Mouse (Mus musculus) embryonic facial prominence, embryonic 14.5 days (tissue): ENCODE results near the gene Ptrh2. TPM values are rescaled to one million over a fixed set of nuclear protein-coding genes. Genes with fewer than 3 reads are reported as not detected.
A peak's percentile ranks its signal among the peaks of the same experiment; 100 is the strongest.

ENCODE experiments used
- ATAC-seq: fragments of 200-750 bp; cut with Nextera tagmentation; 2 replicates; pipeline ENCODE4 v1.8.0; 2017; ENCODE audit warnings: low read depth, moderate number of reproducible peaks, moderate TSS enrichment
- DNase-seq: peaks from one replicate; pipeline ENCODE4 v3.0.0-alpha.2; 2015; ENCODE audit warnings: low spot score
- H3K27ac ChIP-seq: fragments of 300-500 bp; sonication (generic); replicated peaks from 2 replicates; pipeline ENCODE4 v1.5.1; 2014; ENCODE audit warnings: low read depth, mild to moderate bottlenecking, low read length, moderate library complexity
- H3K27me3 ChIP-seq: fragments of 300-500 bp; sonication (generic); replicated peaks from 2 replicates; pipeline ENCODE4 v1.6.1; 2014; ENCODE audit warnings: low read length; ENCODE audit not compliant: control insufficient read depth, insufficient read depth
- H3K36me3 ChIP-seq: fragments of 300-500 bp; sonication (generic); 2 replicates; pipeline ENCODE4 v1.6.1; 2014; ENCODE audit warnings: low read length, mixed read lengths; ENCODE audit not compliant: control insufficient read depth, insufficient read depth
- H3K4me1 ChIP-seq: fragments of 300-500 bp; sonication (generic); 2 replicates; pipeline ENCODE4 v1.6.1; 2014; ENCODE audit warnings: antibody characterized with exemption, low read length; ENCODE audit not compliant: control insufficient read depth, insufficient read depth
- H3K4me2 ChIP-seq: fragments of 300-500 bp; sonication (generic); 2 replicates; pipeline ENCODE4 v1.6.1; 2014; ENCODE audit warnings: low read depth, mild to moderate bottlenecking, low read length, moderate library complexity, mixed read lengths
- H3K4me3 ChIP-seq: fragments of 300-500 bp; sonication (generic); 2 replicates; pipeline ENCODE4 v1.5.1; 2014; ENCODE audit warnings: low read depth, mild to moderate bottlenecking, low read length
- H3K9ac ChIP-seq: fragments of 300-500 bp; sonication (generic); 2 replicates; pipeline ENCODE4 v1.6.1; 2014; ENCODE audit warnings: low read depth, mild to moderate bottlenecking, low read length, moderate library complexity, mixed read lengths
- H3K9me3 ChIP-seq: fragments of 300-500 bp; sonication (generic); 2 replicates; pipeline ENCODE4 v1.6.1; 2016; ENCODE audit warnings: low read length; ENCODE audit not compliant: control insufficient read depth
- WGBS: fragments of 180-500 bp; shearing (Covaris S2); extraction: QIAGEN DNeasy Blood & Tissue Kit; methylation state at CpG from one replicate; pipeline ENCODE4 v1.1.7; 2014; 5-methylcytosine and 5-hydroxymethylcytosine counted together
- polyA plus RNA-seq: library from polyadenylated mRNA; unstranded; fragments of >200 nt; fragmentation: Nextera tagmentation; extraction: Ambion mirVana; gene quantifications from 2 replicates; pipeline ENCODE4 v1.2.1, GENCODE M21; 2014

Gene Ptrh2
- polyA plus RNA-seq, 1 experiment from 2014 or later = 26.9 TPM

DNA sequence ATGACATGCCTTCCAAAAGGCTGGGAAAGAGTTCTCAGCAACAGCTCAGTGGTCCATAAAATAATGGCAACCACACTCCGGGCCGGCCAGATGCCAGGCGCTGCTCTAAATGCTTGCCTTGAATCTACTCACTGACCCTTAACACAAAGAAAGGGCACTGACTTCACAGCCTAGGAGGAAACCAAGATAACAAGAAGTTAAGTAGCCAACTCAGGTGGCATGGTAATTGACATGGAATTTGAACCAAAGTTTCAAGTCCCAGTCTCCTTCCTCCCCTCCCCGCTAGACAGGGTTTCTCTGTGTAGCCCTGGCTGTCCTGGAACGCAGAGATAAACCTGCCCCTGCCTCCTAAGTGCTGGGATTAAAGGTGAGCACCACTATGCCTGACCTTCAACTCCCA, 4.8 kb upstream of the Ptrh2 start:
- H3K4me3 ChIP-seq = no peak overlapping the region
- H3K4me2 ChIP-seq = no peak overlapping the region
- peaks cover 11% of the 10 kb centered on the region for H3K4me1 ChIP-seq
- no peaks in the 10 kb centered on the region for H3K9me3 ChIP-seq
- H3K9ac ChIP-seq = no peak overlapping the region
- H3K27me3 ChIP-seq = no peaks in the 10 kb centered on the region
- ATAC-seq (no peak), DNase-seq (no peak)
- 81% methylated on average over 5 of the region's 5 CpGs for WGBS
- no peaks in the 10 kb centered on the region for H3K36me3 ChIP-seq
- no peak overlapping the region for H3K27ac ChIP-seq

DNA sequence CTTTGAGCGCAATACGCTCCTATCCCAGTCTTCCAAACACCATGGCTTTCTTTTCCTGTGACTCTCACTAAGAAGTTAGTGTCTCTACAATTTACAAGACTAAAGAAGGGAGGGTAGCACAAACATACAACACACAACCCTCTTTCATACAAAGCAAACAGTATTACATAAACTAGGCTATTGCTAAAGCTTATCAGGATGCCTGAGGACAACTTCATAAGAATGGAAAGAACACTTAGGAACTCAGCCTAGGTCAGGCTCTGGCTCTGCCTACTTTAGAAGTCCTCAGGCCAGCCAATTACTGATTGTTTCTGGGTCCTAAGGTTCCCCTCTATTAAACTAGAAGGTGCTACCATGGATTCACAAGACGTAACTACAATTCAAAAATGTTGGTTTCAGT, 3.1 kb upstream of the Ptrh2 start:
- H3K9me3 ChIP-seq = no peaks in the 10 kb centered on the region

DNA sequence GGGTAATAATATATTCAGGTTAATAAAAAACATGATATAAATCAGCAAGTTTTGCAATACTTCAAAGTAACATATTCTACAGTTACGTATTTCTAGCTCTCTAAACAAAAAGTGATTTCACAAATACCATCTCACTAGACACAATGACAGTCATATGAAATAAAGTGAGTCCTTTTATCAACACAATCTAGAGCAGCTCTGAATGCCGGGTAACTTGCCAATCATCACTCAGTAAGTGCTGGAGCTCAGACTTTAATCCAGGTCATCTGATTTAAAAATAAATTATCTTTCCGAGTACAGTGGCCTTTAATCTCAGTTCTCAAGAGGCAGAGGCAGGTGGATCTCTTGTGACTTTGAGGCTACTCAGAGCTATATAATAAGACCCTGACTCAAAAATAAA, 2.4 kb upstream of the Ptrh2 start:
- Histone ChIP-seq H3K9ac (no peak overlapping the region), H3K27me3 (no peaks in the 10 kb centered on the region), H3K36me3 (no peaks in the 10 kb centered on the region), H3K4me1 (peaks cover 23% of the 10 kb centered on the region), H3K9me3 (no peaks in the 10 kb centered on the region), H3K27ac (no peak overlapping the region), H3K4me3 (no peak overlapping the region), H3K4me2 (no peak overlapping the region)
- DNase-seq (no peak), ATAC-seq (no peak)
- WGBS = 83% methylated on average over 3 of the region's 3 CpGs

More for the DNA sequence above, 3.1 kb upstream of the Ptrh2 start:
- WGBS = 96% methylated on average over 3 of the region's 3 CpGs
- Histone ChIP-seq H3K4me3 (no peak overlapping the region), H3K36me3 (no peaks in the 10 kb centered on the region), H3K9ac (no peak overlapping the region), H3K4me1 (peaks cover 22% of the 10 kb centered on the region), H3K27me3 (no peaks in the 10 kb centered on the region), H3K4me2 (no peak overlapping the region), H3K27ac (no peak overlapping the region)
- no peak for ATAC-seq
- no peak for DNase-seq

DNA sequence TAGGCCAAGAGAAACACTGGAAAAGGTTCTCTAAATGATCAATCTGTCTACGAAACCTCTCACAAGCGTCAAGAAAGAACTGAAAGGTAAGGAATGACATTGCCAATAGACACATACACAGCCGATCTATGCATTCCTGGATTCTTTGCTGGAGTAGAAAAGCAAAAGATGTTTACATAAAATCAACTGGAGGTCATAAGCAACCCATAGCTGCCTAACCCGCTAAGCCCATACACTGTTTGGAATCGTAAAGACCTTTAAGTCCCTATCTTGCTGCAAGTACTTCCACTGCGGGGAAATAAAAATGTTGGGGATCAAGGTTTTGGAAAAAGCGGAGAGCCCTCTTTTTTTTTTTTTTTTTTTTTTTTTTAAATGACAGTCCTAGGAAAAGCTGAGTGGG, 924 bp upstream of the Ptrh2 start:
- H3K9ac ChIP-seq = peak overlapping the region; percentile 90
- peak overlapping the region; percentile 71 for H3K4me2 ChIP-seq
- DNase-seq = no peak
- H3K4me3 ChIP-seq = peak overlapping the region; percentile 84
- ATAC-seq = no peak
- 32% methylated on average over 7 of the region's 7 CpGs for WGBS
- peaks cover 23% of the 10 kb centered on the region for H3K4me1 ChIP-seq
- H3K9me3 ChIP-seq = no peaks in the 10 kb centered on the region
- H3K36me3 ChIP-seq = peaks cover 9% of the 10 kb centered on the region
- H3K27ac ChIP-seq = no peak overlapping the region
- H3K27me3 ChIP-seq = no peaks in the 10 kb centered on the region

DNA sequence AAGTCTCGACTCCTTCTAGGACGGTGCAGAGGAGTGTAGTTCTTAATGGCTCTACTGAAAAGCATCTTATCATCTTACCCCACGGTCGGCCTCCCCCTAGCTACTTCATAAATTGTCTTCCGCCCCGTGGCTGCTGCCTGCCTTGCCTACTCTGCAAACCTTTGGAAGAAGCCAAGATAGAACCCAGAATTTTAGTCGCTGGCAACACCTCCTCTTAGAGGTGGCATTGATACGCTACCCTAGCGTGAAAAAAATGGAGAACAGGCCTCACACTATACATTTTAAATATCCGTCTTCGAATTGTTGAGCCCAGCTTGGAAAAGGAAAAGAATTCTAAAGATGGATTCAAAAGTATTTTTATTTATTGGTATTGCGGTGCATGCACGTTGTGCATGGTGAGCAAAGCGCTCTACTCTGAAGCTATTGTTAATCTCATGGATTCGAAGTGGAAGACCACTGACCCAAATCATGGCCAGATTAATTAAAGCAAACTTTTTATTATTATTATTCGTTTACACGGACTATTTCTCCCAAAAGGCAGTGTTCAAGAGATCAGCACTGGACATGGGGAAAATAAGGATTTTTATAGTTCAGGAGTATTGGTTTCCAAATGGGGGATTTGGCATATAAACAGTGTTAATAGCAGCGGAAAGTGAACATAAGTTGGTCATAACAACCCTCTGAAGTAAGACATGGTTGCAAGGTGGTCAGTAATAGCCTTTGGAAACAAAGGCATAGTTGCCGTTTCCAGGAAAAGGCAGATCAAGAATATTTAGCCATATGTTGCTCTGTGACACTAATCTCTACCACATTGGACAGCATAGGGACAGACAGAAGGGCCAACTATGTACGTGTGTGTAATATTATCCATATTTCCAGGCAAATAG, 584 bp downstream of the Ptrh2 start:
- WGBS = 4% methylated on average over 20 of the region's 20 CpGs
- no peak for ATAC-seq
- H3K4me2 ChIP-seq = peak overlapping the region; percentile 71

DNA sequence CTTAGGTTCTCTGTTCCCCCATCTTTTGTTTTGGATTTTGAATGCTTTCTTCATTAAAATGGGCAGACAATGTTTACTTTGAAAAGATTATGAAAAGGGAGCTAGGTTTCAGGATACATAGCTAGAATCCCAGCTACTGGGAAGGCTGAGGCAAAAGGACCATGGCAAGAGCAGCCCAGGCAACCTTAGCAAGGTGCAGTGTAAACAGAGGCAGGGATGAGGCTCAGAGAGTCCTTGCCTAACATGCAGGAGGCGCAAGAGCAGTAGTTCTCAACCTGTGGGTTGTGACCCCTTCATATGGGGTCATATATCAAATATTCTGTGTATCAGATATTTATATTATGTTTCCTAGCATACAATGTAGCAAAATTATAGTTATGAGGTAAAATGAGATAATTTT, 1.6 kb downstream of the Ptrh2 start:
- H3K9me3 ChIP-seq = no peaks in the 10 kb centered on the region
- DNase-seq (no peak), ATAC-seq (no peak)
- H3K9ac ChIP-seq = 0 out of 2 replicates have a peak overlapping the region, but pooled peaks have one; percentile 90
- H3K4me2 ChIP-seq = peak overlapping the region; percentile 71
- WGBS = 93% methylated on average over 1 of the region's 1 CpGs
- no peak overlapping the region for H3K27ac ChIP-seq
- H3K4me1 ChIP-seq = peaks cover 23% of the 10 kb centered on the region
- H3K36me3 ChIP-seq = peaks cover 29% of the 10 kb centered on the region
- H3K4me3 ChIP-seq = peak overlapping the region; percentile 84
- no peaks in the 10 kb centered on the region for H3K27me3 ChIP-seq

More for the DNA sequence above, 584 bp downstream of the Ptrh2 start:
- Histone ChIP-seq H3K4me1 (peaks cover 23% of the 10 kb centered on the region), H3K27ac (peak overlapping the region; percentile 89), H3K9ac (peak overlapping the region; percentile 90), H3K36me3 (peaks cover 19% of the 10 kb centered on the region), H3K9me3 (no peaks in the 10 kb centered on the region), H3K27me3 (no peaks in the 10 kb centered on the region), H3K4me3 (peak overlapping the region; percentile 84)
- DNase-seq = no peak

DNA sequence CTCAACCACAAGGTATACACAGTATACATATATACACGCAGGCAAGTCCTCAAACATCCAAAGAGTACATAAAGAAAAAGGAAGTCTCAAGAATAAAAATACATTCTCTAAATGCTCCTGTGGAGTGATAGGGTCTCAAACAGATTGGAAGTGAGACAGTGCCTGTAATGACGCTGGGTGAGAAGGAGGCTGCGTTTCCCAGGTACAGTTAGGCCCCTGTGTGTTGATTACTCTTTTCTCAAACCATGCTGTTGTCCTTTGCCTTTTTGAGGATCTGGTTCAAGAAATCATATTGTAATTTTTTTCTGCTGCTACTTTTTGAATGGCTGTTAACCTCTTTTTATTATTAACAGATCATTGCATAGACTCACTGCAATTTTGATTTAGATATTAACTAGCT, 6.6 kb downstream of the Ptrh2 start:
- DNase-seq (no peak), ATAC-seq (no peak)
- Histone ChIP-seq H3K9me3 (no peaks in the 10 kb centered on the region), H3K4me1 (peaks cover 4% of the 10 kb centered on the region; the same call in 1 of the 2 replicates), H3K27me3 (no peaks in the 10 kb centered on the region), H3K27ac (no peak overlapping the region), H3K4me2 (no peak overlapping the region), H3K9ac (no peak overlapping the region), H3K36me3 (peaks cover 77% of the 10 kb centered on the region), H3K4me3 (no peak overlapping the region)
- 95% methylated on average over 3 of the region's 3 CpGs for WGBS

DNA sequence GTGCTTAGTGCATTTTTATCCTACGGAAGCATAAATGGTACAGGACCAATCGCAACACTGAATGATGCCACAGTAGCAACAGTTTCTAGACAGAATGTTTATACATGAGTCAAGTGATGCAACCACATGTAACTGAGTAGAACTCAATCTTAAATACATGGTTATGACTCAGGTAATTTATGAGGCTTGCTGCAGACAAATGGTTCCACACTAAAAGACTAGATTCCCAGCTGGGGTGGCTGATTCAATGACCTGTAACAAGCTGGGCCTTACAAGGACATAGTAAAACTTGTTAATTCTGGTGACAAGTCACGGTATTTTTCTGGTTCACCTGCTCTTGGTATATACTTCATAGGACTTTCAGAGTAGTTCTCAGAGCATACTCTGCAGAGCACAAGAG, 7.7 kb downstream of the Ptrh2 start:
- H3K27me3 ChIP-seq = no peaks in the 10 kb centered on the region
- no peak overlapping the region for H3K4me2 ChIP-seq
- 88% methylated on average over 3 of the region's 3 CpGs for WGBS
- no peak overlapping the region for H3K4me3 ChIP-seq
- DNase-seq (no peak), ATAC-seq (no peak)
- H3K36me3 ChIP-seq = peaks cover 87% of the 10 kb centered on the region
- H3K27ac ChIP-seq = no peak overlapping the region
- no peak overlapping the region for H3K9ac ChIP-seq
- H3K4me1 ChIP-seq = no peaks in the 10 kb centered on the region
- H3K9me3 ChIP-seq = no peaks in the 10 kb centered on the region

DNA sequence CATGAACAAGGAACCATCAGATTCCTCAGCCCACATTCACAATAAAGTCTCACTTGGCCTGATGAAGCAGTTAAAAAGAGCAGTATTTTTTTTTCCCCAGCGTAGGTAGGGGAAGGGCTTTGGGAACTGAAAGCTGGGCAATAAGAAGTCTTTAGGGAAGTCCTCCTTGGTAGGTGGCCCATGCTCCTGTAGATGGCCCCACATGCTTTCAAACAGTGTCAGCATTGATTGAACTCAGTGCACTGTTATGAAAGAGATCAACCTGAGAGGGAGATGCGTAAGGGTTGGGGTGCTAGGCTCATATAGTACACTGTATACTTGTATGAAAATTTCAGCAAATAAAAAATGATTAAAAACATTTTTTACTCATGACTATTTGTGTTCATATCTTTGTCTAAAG, 8.2 kb downstream of the Ptrh2 start:
- no peaks in the 10 kb centered on the region for H3K4me1 ChIP-seq
- peaks cover 91% of the 10 kb centered on the region for H3K36me3 ChIP-seq
- H3K9ac ChIP-seq = no peak overlapping the region
- ATAC-seq (no peak), DNase-seq (no peak)
- WGBS = 91% methylated on average over 2 of the region's 2 CpGs
- H3K4me3 ChIP-seq = no peak overlapping the region
- H3K27ac ChIP-seq = no peak overlapping the region
- H3K4me2 ChIP-seq = no peak overlapping the region
- no peaks in the 10 kb centered on the region for H3K9me3 ChIP-seq
- H3K27me3 ChIP-seq = no peaks in the 10 kb centered on the region
